Mouse (Mus musculus): ENCODE data around the gene Serpinb1a.
A peak's percentile ranks its signal among the peaks of the same experiment; 100 is the strongest.

The Serpinb1a gene

GRCm38 (mm10) chr13:32795166-32795565 is 55.8 kb downstream of the Serpinb1a start:
- no peak for DNase-seq

GRCm38 (mm10) chr13:32794619-32795018 is 56.4 kb downstream of the Serpinb1a start:
- peak; percentile 26 to 55 for DNase-seq

Measured in cerebellum, postnatal 10 days (tissue).